Mouse (Mus musculus) hindbrain, embryonic 14.5 days (tissue): Measurements from ENCODE around the gene Pnpla3. TPM values are rescaled to one million over a fixed set of nuclear protein-coding genes. Genes with fewer than 3 reads are reported as not detected.
"Not testable (repeated sequence)": the region's sequence is repeated elsewhere in the genome, so short reads cannot be mapped to it uniquely, and the experiment has no call there.

Source experiments
- ATAC-seq: fragments of 200-750 bp; cut with Nextera tagmentation; 2 replicates; pipeline ENCODE4 v1.8.0; 2017; ENCODE audit warnings: moderate number of reproducible peaks, mild to moderate bottlenecking, moderate TSS enrichment, moderate library complexity; ENCODE audit not compliant: low FRiP score
- DNase-seq: peaks from one replicate; pipeline ENCODE4 v3.0.0-alpha.2; 2015; ENCODE audit warnings: low spot score
- H3K27ac ChIP-seq: fragments of 300-500 bp; sonication (generic); 2 replicates; pipeline ENCODE4 v1.5.1; 2014; ENCODE audit warnings: mild to moderate bottlenecking, moderate library complexity
- H3K27me3 ChIP-seq: fragments of 300-500 bp; sonication (generic); 2 replicates; pipeline ENCODE4 v1.6.1; 2014; ENCODE audit warnings: mild to moderate bottlenecking, low read length, mixed read lengths; ENCODE audit not compliant: control insufficient read depth, insufficient read depth
- H3K36me3 ChIP-seq: fragments of 300-500 bp; sonication (generic); replicated peaks from 2 replicates; pipeline ENCODE4 v1.6.1; 2014; ENCODE audit not compliant: control insufficient read depth, insufficient read depth
- H3K4me1 ChIP-seq: fragments of 300-500 bp; sonication (generic); replicated peaks from 2 replicates; pipeline ENCODE4 v1.6.1; 2014; ENCODE audit warnings: antibody characterized with exemption, low read length, mixed read lengths; ENCODE audit not compliant: control insufficient read depth, insufficient read depth
- H3K4me2 ChIP-seq: fragments of 300-500 bp; sonication (generic); replicated peaks from 2 replicates; pipeline ENCODE4 v1.6.1; 2014; ENCODE audit warnings: mild to moderate bottlenecking, moderate library complexity
- H3K4me3 ChIP-seq: fragments of 300-500 bp; sonication (generic); replicated peaks from 2 replicates; pipeline ENCODE4 v1.5.1; 2014; ENCODE audit warnings: mild to moderate bottlenecking, low read length
- H3K9ac ChIP-seq: fragments of 300-500 bp; sonication (generic); 2 replicates; pipeline ENCODE4 v1.6.1; 2014
- H3K9me3 ChIP-seq: fragments of 300-500 bp; sonication (generic); 2 replicates; pipeline ENCODE4 v1.6.1; 2016; ENCODE audit warnings: low read length; ENCODE audit not compliant: control insufficient read depth
- WGBS: fragments of 180-500 bp; shearing (Covaris S2); extraction: QIAGEN DNeasy Blood & Tissue Kit; methylation state at CpG from one replicate; pipeline ENCODE4 v1.1.7; 2014; 5-methylcytosine and 5-hydroxymethylcytosine counted together
- polyA plus RNA-seq: library from polyadenylated mRNA; unstranded; fragments of >200 nt; fragmentation: Nextera tagmentation; extraction: Ambion mirVana; gene quantifications from 2 replicates; pipeline ENCODE4 v1.2.1, GENCODE M21; 2014

Gene Pnpla3
- polyA plus RNA-seq, 1 experiment from 2014 or later, result 4.2 TPM

GRCm38 (mm10) chr15:84133440-84133839 is 34.2 kb upstream of the Pnpla3 start:
- 69% methylated on average over 4 of the region's 4 CpGs for WGBS
- Histone ChIP-seq H3K9ac (no peak overlapping the region), H3K27ac (no peak overlapping the region), H3K27me3 (no peaks in the 10 kb centered on the region), H3K4me1 (no peaks in the 10 kb centered on the region), H3K9me3 (no peaks in the 10 kb centered on the region), H3K4me3 (no peak overlapping the region), H3K4me2 (no peak overlapping the region), H3K36me3 (no peaks in the 10 kb centered on the region)
- DNase-seq, result no peak
- ATAC-seq, result no peak

GRCm38 (mm10) chr15:84135472-84135871 is 32.2 kb upstream of the Pnpla3 start:
- WGBS, result 89% methylated on average over 5 of the region's 5 CpGs
- Histone ChIP-seq H3K4me3 (no peak overlapping the region), H3K4me2 (no peak overlapping the region), H3K27ac (no peak overlapping the region), H3K4me1 (0 out of 2 replicates have a peak, but pooled peaks cover 4% of the 10 kb centered on the region), H3K9me3 (no peaks in the 10 kb centered on the region), H3K27me3 (no peaks in the 10 kb centered on the region), H3K9ac (no peak overlapping the region), H3K36me3 (no peaks in the 10 kb centered on the region)
- ATAC-seq, result no peak
- peak; percentile 32 for DNase-seq

- Histone ChIP-seq H3K4me1 (peaks cover 4% of the 10 kb centered on the region; the same call in 1 of the 2 replicates), H3K4me2 (no peak overlapping the region), H3K9ac (no peak overlapping the region), H3K4me3 (no peak overlapping the region), H3K9me3 (no peaks in the 10 kb centered on the region), H3K27ac (no peak overlapping the region), H3K27me3 (no peaks in the 10 kb centered on the region), H3K36me3 (no peaks in the 10 kb centered on the region)
- WGBS, result 15% methylated on average over 12 of the region's 12 CpGs
- DNase-seq (no peak), ATAC-seq (no peak)
These were observed 30.9 kb upstream of the Pnpla3 start for GRCm38 (mm10) chr15:84136473-84137415.

GRCm38 (mm10) chr15:84139592-84140005 is 28.0 kb upstream of the Pnpla3 start:
- Histone ChIP-seq H3K4me2 (no peak overlapping the region), H3K9me3 (no peaks in the 10 kb centered on the region), H3K27ac (no peak overlapping the region), H3K27me3 (no peaks in the 10 kb centered on the region), H3K36me3 (no peaks in the 10 kb centered on the region), H3K4me1 (peaks cover 4% of the 10 kb centered on the region; the same call in 1 of the 2 replicates), H3K9ac (no peak overlapping the region), H3K4me3 (no peak overlapping the region)
- whole genome bisulfite sequencing, result 89% methylated on average over 5 of the region's 5 CpGs
- DNase-seq (no peak), ATAC-seq (no peak)

- Histone ChIP-seq H3K4me2 (no peak overlapping the region), H3K4me3 (no peak overlapping the region), H3K36me3 (no peaks in the 10 kb centered on the region), H3K27ac (no peak overlapping the region), H3K27me3 (no peaks in the 10 kb centered on the region), H3K9ac (no peak overlapping the region), H3K9me3 (no peaks in the 10 kb centered on the region), H3K4me1 (peaks cover 4% of the 10 kb centered on the region; the same call in 1 of the 2 replicates)
- ATAC-seq, result no peak
- DNase-seq, result no peak
- 63% methylated on average over 3 of the region's 3 CpGs for WGBS
These were observed 27.5 kb upstream of the Pnpla3 start for GRCm38 (mm10) chr15:84140109-84140508.

- Histone ChIP-seq H3K9me3 (no peaks in the 10 kb centered on the region), H3K9ac (no peak overlapping the region), H3K4me3 (no peak overlapping the region), H3K4me2 (no peak overlapping the region), H3K36me3 (no peaks in the 10 kb centered on the region), H3K27ac (no peak overlapping the region), H3K27me3 (no peaks in the 10 kb centered on the region), H3K4me1 (peaks cover 4% of the 10 kb centered on the region; the same call in 1 of the 2 replicates)
- DNase-seq (no peak), ATAC-seq (no peak)
- 60% methylated on average over 5 of the region's 5 CpGs for WGBS
These were observed 26.7 kb upstream of the Pnpla3 start for GRCm38 (mm10) chr15:84140929-84141328.

GRCm38 (mm10) chr15:84156158-84156557 is 11.5 kb upstream of the Pnpla3 start:
- WGBS, result 88% methylated on average over 2 of the region's 2 CpGs
- ATAC-seq, result no peak
- DNase-seq, result no peak
- Histone ChIP-seq H3K9ac (no peak overlapping the region), H3K4me3 (no peak overlapping the region), H3K27ac (no peak overlapping the region), H3K4me1 (no peaks in the 10 kb centered on the region), H3K27me3 (no peaks in the 10 kb centered on the region), H3K4me2 (no peak overlapping the region), H3K36me3 (no peaks in the 10 kb centered on the region), H3K9me3 (no peaks in the 10 kb centered on the region)

GRCm38 (mm10) chr15:84157530-84157929 is 10.1 kb upstream of the Pnpla3 start:
- not testable (repeated sequence) for H3K9me3 ChIP-seq, DNase-seq, H3K4me2 ChIP-seq, H3K36me3 ChIP-seq, H3K9ac ChIP-seq, H3K27ac ChIP-seq, H3K4me1 ChIP-seq, ATAC-seq, H3K4me3 ChIP-seq, H3K27me3 ChIP-seq
- WGBS, result 90% methylated on average over 6 of the region's 6 CpGs

- Histone ChIP-seq H3K4me2 (no peak overlapping the region), H3K36me3 (no peaks in the 10 kb centered on the region), H3K27me3 (no peaks in the 10 kb centered on the region), H3K9me3 (no peaks in the 10 kb centered on the region), H3K9ac (no peak overlapping the region), H3K27ac (no peak overlapping the region), H3K4me3 (no peak overlapping the region), H3K4me1 (no peaks in the 10 kb centered on the region)
- DNase-seq (no peak), ATAC-seq (no peak)
- WGBS, result 81% methylated on average over 6 of the region's 6 CpGs
These were observed 5.8 kb upstream of the Pnpla3 start for GRCm38 (mm10) chr15:84161871-84162270.
